Mouse (Mus musculus): Measurements from ENCODE around the gene Hmgcs2. TPM values are rescaled to one million over a fixed set of nuclear protein-coding genes. Genes with fewer than 3 reads are reported as not detected.

Hmgcs2 gene
- total and polyA plus RNA-seq, 3 experiments = 0.12 to 0.81 TPM; not detected in 1

Other genes with a start within 250 kb of the Hmgcs2 start
- not detected in 2 replicates for gene Adam30, start 119.8 kb upstream of the Hmgcs2 start, total RNA-seq (2012; rRNA removed)
- not detected for gene Adam30, start 119.8 kb upstream of the Hmgcs2 start, polyA plus RNA-seq (2012; ENCODE audit: insufficient read depth in 1 of 2, insufficient read length in 2 of 2, low read depth in 1 of 2, low replicate concordance in 2 of 2, missing spikeins in 1 of 2)
- gene Reg4, start 58.3 kb upstream of the Hmgcs2 start, total RNA-seq (2012; rRNA removed) = not detected in 2 replicates
- not detected for gene Reg4, start 58.3 kb upstream of the Hmgcs2 start, polyA plus RNA-seq (2012; ENCODE audit: insufficient read depth in 1 of 2, insufficient read length in 2 of 2, low read depth in 1 of 2, low replicate concordance in 2 of 2, missing spikeins in 1 of 2)
- 247 and 310 TPM in 2 replicates for gene Phgdh, start 59.6 kb downstream of the Hmgcs2 start, total RNA-seq (2012; rRNA removed)
- 100 to 1,000 TPM in 1 of 2 experiments, not detected in 1; 303 TPM for gene Phgdh, start 59.6 kb downstream of the Hmgcs2 start, polyA plus RNA-seq (2012; ENCODE audit: insufficient read depth in 1 of 2, insufficient read length in 2 of 2, low read depth in 1 of 2, low replicate concordance in 2 of 2, missing spikeins in 1 of 2)
- 0.03 and 0.04 TPM in 2 replicates for gene Zfp697, start 102.0 kb downstream of the Hmgcs2 start, total RNA-seq (2012; rRNA removed)
- gene Zfp697, start 102.0 kb downstream of the Hmgcs2 start, polyA plus RNA-seq (2012; ENCODE audit: insufficient read depth in 1 of 2, insufficient read length in 2 of 2, low read depth in 1 of 2, low replicate concordance in 2 of 2, missing spikeins in 1 of 2) = not detected
- gene Gm4450, start 176.7 kb downstream of the Hmgcs2 start, total RNA-seq (2012; rRNA removed) = not detected in 2 replicates
- not detected for gene Gm4450, start 176.7 kb downstream of the Hmgcs2 start, polyA plus RNA-seq (2012; ENCODE audit: insufficient read depth in 1 of 2, insufficient read length in 2 of 2, low read depth in 1 of 2, low replicate concordance in 2 of 2, missing spikeins in 1 of 2)
- not detected in 2 replicates for gene Hsd3b4, start 230.1 kb downstream of the Hmgcs2 start, total RNA-seq (2012; rRNA removed)
- gene Hsd3b4, start 230.1 kb downstream of the Hmgcs2 start, polyA plus RNA-seq (2012; ENCODE audit: insufficient read depth in 1 of 2, insufficient read length in 2 of 2, low read depth in 1 of 2, low replicate concordance in 2 of 2, missing spikeins in 1 of 2) = not detected

Measured in MEL (cell line).